Mouse (Mus musculus): ENCODE results near the gene Itsn1.

DNA sequence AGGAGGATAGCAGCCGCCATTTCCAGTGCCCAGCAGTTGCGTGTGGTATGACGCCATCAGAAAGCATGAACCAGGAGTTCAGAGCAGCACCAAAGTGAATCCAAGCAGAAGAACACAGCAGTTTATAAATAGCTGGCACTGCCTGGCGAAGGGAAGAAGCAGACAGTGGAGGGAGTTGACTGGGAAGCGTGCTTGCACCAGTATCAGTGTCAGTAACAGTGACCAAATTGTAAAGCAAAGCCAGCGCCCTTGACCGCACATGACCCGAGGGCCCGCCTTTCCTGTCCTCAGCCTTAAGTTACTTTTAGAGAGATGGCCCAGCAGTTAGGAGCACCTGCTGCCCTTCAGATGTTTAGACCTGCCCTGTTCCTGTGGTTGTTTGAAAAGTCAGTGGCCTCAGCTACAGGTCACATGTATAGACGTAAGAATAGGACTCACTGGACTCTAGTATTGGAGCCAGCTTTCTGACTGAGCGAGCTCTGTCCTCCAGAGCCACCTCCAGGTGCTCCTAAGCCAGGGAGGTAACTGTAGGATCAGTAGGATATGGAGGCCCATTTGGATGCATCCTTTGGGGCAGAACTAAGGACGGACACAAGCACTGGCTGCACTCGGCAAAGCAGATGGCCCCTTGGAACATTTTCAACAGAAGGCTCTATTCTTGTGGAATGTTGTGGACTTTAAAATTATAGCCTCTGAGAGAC, 118.6 kb downstream of the Itsn1 start:
- TF ChIP-seq POLR2A (IDR thresholded peaks at IDR 0.05; ENCODE audit: borderline replicate concordance, insufficient read depth, low read length) (no peak), CTCF (IDR thresholded peaks at IDR 0.05; ENCODE audit: borderline replicate concordance, insufficient read depth, low read depth, low read length) (no peak)

Data from cerebellum, adult 2 months (tissue).